Mouse (Mus musculus) liver, embryonic 14.5 days (tissue): ENCODE data around the gene Tinagl1.

ENCODE experiments used
- CTCF ChIP-seq: IDR thresholded peaks from 2 replicates; pipeline ENCODE4 v1.5.1; 2016; ENCODE audit warnings: antibody characterized with exemption, low read depth, control low read depth
- EP300 ChIP-seq: IDR thresholded peaks from 2 replicates; pipeline ENCODE4 v1.6.1; 2016; ENCODE audit warnings: antibody characterized with exemption, low read depth

GRCm38 (mm10) chr4:130213197-130213596, 38.3 kb upstream of the Tinagl1 start:
- TF ChIP-seq CTCF (no peak), EP300 (peak; percentile 63)
